Mouse (Mus musculus): ENCODE data around the gene Foxk2.

DNA sequence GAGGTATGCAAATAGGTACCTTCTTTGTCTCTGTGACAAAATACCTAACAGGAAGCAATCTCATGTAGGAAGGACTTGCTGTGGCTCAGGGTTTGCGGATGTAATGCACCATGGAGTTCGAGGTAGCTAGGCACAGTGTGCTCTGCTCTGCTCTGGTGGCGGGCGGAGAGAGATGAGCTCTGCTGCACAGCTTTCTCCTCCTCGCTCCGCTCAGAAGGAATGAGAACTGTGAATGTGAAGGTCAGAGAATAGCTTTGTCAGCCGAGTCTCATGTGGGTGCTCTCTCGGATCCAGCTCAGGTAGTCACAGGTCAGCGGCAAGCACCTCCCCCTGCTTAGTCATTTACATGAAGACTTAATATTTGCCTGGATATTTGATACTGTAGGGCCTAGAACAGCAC is 40.5 kb downstream of the Foxk2 start:
- TF ChIP-seq CTCF (IDR thresholded peaks at IDR 0.05; ENCODE audit: borderline replicate concordance, insufficient read depth, low read length): no peak
- no peak for TF ChIP-seq POLR2A (IDR thresholded peaks at IDR 0.05; ENCODE audit: low read depth, low read length)

Data from embryonic fibroblast, embryonic 13.5 days (primary cell).